Mouse (Mus musculus) frontal cortex, adult 2 months (tissue): ENCODE measurements around the gene Mcpt1. TPM values are rescaled to one million over a fixed set of nuclear protein-coding genes. Genes with fewer than 3 reads are reported as not detected.
"Not testable (repeated sequence)": the region's sequence is repeated elsewhere in the genome, so short reads cannot be mapped to it uniquely, and the experiment has no call there.

Experiments used
- DNase-seq, 2 experiments: peaks; one replicate each; pipeline ENCODE4 v3.0.0; 2022; ENCODE audit warnings: low spot score in 1 of 2; ENCODE audit errors: extremely low spot score in 1 of 2
- polyA plus RNA-seq: library from polyadenylated mRNA; depleted of rRNA; stranded (reverse); fragments of >200 nt; gene quantifications from 2 replicates; pipeline ENCODE4 v1.2.3, GENCODE M21; 2012; rRNA removed

Gene Mcpt1
- polyA plus RNA-seq: not detected in 2 replicates

GRCm38 (mm10) chr14:56017671-56018070, at the start of gene Mcpt1:
Gene Mcpt1 (plus strand): TSS chr14:56017971.
- DNase-seq: not testable (repeated sequence)

DNA sequence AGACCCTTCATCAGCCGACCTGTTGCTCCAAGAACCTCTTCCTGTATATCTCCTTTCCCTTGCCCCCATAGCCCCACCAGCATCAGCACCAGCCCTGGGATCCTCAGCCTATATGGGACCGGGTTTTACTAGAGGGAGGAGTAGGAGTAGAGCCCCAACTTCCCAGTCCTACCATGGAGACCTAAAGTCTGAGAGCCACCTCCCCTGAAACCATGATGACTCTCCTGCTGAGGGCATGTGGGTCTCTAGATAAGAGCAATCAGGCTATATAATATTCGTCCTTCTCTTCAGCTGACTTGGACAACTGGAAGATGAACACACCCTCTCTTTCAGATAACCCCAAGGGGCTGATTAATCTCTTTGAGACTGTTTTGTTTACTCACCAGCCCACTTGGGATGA, 30.3 kb upstream of the Mcpt1 start:
- not testable (repeated sequence) for DNase-seq

DNA sequence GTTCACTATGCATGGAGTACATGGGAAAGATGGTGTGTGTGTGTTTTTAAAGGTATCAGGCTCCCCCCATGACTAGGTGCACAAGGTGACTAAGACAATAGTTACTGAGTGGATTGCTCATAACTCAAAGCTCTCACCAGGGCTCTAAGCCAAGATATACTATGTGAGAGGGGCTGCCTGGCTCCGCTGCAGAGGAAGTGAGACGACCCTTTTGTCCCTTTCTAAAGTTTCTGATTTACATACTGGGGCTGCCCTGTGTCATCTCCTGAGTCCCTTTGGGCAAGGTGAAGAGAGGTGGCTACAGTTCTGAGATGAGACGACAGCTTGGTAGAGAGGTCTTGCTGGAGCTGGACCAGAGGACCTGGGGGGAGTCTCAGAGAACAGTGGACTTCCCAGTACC, 4.6 kb upstream of the Mcpt1 start:
- no peak for DNase-seq

- no peak for DNase-seq
Observed at GRCm38 (mm10) chr14:56013924-56014323, 3.8 kb upstream of the Mcpt1 start.

GRCm38 (mm10) chr14:56019446-56019845, 1.7 kb downstream of the Mcpt1 start:
- peak in 1 of 2 experiments; percentile 16 for DNase-seq

DNA sequence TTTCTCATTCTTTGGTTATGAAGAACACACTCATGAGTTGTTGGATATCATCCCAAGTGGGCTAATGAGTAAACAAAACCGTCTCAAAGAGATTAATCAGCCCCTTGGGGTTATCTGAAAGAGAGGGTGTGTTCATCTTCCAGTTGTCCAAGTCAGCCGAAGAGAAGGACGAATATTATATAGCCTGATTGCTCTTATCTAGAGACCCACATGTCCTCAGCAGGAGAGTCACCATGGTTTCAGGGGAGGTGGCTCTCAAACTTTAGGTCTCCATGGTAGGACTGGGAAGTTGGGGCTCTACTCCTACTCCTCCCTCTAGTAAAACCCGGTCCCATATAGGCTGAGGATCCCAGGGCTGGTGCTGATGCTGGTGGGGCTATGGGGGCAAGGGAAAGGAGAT, 3.5 kb downstream of the Mcpt1 start:
- DNase-seq: not testable (repeated sequence)

DNA sequence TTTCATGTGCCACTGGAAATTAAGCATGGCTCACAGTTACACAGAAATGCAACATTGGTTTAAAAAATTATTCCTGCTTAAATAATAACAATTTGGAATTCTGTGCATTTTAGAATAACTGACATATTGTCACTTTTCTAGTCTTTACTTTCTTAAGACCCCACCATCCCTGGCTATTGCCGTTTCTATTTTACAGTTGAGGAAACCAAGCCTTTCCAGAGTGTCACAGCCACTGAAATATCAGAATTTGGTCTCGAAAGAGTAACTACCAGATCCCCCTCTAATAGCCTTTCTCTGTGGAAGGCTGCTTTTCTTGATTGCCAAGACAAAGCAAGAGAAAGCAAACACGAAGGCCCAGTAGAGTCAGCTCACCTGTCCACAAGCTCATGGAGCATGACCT, 12.6 kb downstream of the Mcpt1 start, which contains the start of gene Mcpt9:
Mcpt9 (minus strand) TSS at position 101 of the 400 bp plus-strand sequence.
- not testable (repeated sequence) for DNase-seq

GRCm38 (mm10) chr14:56034433-56034832, 16.7 kb downstream of the Mcpt1 start:
- DNase-seq: no peak

DNA sequence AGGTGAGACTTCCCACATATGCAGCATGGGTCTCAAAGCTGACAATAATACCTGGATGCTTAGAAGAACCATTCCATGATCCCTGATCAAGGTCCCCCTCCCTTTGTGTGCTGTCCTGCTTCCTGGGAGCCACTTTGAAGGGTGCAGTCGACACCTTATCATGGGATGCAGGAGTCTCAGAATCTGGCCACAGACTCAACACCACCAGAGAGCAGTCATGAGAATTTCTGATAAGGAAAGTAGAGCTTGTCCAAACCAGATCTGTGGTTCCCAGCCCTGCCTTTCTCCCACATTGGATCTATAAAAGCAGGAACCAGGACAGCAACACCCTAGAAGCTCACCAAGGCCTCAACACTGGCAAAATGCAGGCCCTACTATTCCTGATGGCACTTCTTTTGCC, 24.0 kb downstream of the Mcpt1 start, which contains the start of gene Mcpt2:
Mcpt2 (plus strand) TSS at position 250 of the 400 bp plus-strand sequence.
- DNase-seq: not testable (repeated sequence)

DNA sequence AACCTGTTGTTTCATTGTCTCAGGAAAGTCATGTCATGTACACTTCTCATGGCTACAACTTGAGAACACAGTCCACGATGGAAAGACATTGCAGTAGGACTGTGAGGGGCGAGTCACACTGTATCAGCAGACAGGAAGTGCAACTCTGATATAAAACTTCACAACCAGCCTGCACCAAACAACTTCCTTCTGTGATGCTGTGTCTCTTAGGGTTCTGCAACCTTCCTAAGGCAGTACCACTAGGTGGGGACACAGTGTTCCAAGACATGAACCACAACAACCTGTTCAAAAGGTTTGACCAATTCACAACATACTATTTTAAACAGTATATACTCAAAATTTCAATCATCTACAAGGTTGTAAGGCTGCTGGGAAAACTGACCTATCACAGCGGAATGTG, 37.6 kb downstream of the Mcpt1 start:
- no peak for DNase-seq

DNA sequence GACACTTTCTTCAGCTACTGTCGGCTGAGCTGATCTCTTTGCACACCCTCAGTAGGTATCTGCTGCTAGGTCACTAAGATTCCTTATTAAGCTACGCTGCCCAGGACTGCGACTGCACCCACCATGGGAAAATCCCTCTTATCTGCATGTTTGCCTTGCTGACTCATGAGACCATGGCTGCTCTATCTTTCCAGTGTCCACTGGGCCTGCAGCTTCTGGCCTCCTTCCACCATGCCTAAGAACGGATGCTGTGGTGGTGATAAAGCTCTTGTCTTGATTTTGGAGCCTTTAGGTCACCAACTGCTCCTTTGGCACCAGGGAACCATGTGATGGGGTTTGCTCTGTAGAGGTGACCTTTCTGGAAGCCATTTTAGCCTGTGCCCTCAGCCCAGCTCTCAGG, 40.0 kb downstream of the Mcpt1 start:
- DNase-seq: no peak

DNA sequence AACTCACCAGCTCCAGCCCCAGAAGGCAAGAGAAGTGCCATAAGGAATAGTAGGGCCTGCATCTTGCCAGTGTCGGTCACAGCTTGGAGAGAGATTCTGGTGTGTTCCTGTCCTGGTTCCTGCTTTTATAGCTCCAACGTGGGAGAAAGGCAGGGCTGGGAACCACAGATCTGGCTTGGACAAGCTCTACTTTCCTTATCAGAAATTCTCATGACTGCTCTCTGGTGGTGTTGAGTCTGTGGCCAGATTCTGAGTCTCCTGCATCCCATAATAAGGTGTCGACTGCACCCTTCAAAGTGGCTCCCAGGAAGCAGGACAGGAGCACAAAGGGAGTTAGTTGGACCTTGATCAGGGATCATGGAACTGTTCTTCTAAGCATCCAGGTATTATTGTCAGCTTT, 44.4 kb downstream of the Mcpt1 start, which contains the start of gene Mcpt4:
Mcpt4 (minus strand) TSS at position 101 of the 400 bp plus-strand sequence.
- not testable (repeated sequence) for DNase-seq

Other genes starting within 250 kb of the Mcpt1 start
- gene Adcy4, start 233.9 kb upstream of the Mcpt1 start, polyA plus RNA-seq: 4.0 and 4.3 TPM in 2 replicates
- 0.67 and 0.68 TPM in 2 replicates for gene Ripk3, start 229.1 kb upstream of the Mcpt1 start, polyA plus RNA-seq
- gene Nfatc4, start 194.8 kb upstream of the Mcpt1 start, polyA plus RNA-seq: 1.5 and 2.7 TPM in 2 replicates
- gene Nynrin, start 164.0 kb upstream of the Mcpt1 start, polyA plus RNA-seq: 3.8 and 4.3 TPM in 2 replicates
- gene Cbln3, start 133.6 kb upstream of the Mcpt1 start, polyA plus RNA-seq: 0.25 and 0.26 TPM in 2 replicates
- 10.3 and 12.2 TPM in 2 replicates for gene Khnyn, start 133.0 kb upstream of the Mcpt1 start, polyA plus RNA-seq
- gene Sdr39u1, start 117.7 kb upstream of the Mcpt1 start, polyA plus RNA-seq: 122 and 128 TPM in 2 replicates
- gene Cma1, start 73.3 kb upstream of the Mcpt1 start, polyA plus RNA-seq: 0.08 and 0.11 TPM in 2 replicates
- gene Cma2, start 67.0 kb upstream of the Mcpt1 start, polyA plus RNA-seq: not detected in 2 replicates
- gene Mcpt9, start 12.5 kb downstream of the Mcpt1 start, polyA plus RNA-seq: not detected in 2 replicates
- gene Mcpt2, start 24.1 kb downstream of the Mcpt1 start, polyA plus RNA-seq: not detected in 2 replicates
- 0.10 TPM in 1 of 2 replicates, not detected in the other for gene Mcpt4, start 44.3 kb downstream of the Mcpt1 start, polyA plus RNA-seq
- not detected in 2 replicates for gene Mcpt8, start 67.3 kb downstream of the Mcpt1 start, polyA plus RNA-seq
- gene Ctsg, start 84.6 kb downstream of the Mcpt1 start, polyA plus RNA-seq: 0.20 TPM in 1 of 2 replicates, not detected in the other
- gene Gzme, start 102.7 kb downstream of the Mcpt1 start, polyA plus RNA-seq: 0.34 and 1.3 TPM in 2 replicates
- 1.2 and 3.4 TPM in 2 replicates for gene Gzmd, start 114.6 kb downstream of the Mcpt1 start, polyA plus RNA-seq
- gene Gzmg, start 141.6 kb downstream of the Mcpt1 start, polyA plus RNA-seq: 1.4 and 3.8 TPM in 2 replicates
- gene Gzmn, start 156.6 kb downstream of the Mcpt1 start, polyA plus RNA-seq: not detected in 2 replicates
- gene Gzmf, start 193.4 kb downstream of the Mcpt1 start, polyA plus RNA-seq: 1.4 and 3.7 TPM in 2 replicates
- 0.62 and 1.6 TPM in 2 replicates for gene Gzmc, start 216.7 kb downstream of the Mcpt1 start, polyA plus RNA-seq
- gene Gzmb, start 244.3 kb downstream of the Mcpt1 start, polyA plus RNA-seq: 0.08 and 0.21 TPM in 2 replicates